Mouse (Mus musculus): ENCODE results near the gene Trp53tg5. TPM values are rescaled to one million over a fixed set of nuclear protein-coding genes. Genes with fewer than 3 reads are reported as not detected.

Trp53tg5 gene
- polyA plus RNA-seq, 1 experiment, result not detected

GRCm38 (mm10) chr2:164449341-164450042 lies 24.0 kb downstream of the Trp53tg5 start:
- no peak for DNase-seq (ENCODE audit: low spot score)

GRCm38 (mm10) chr2:164448921-164449320 lies 24.6 kb downstream of the Trp53tg5 start:
- no peak for DNase-seq (ENCODE audit: low spot score)

GRCm38 (mm10) chr2:164448140-164448539 lies 25.4 kb downstream of the Trp53tg5 start:
- no peak for DNase-seq (ENCODE audit: low spot score)

- no peak for DNase-seq (ENCODE audit: low spot score)
Measured at GRCm38 (mm10) chr2:164446086-164446469, 27.4 kb downstream of the Trp53tg5 start.

GRCm38 (mm10) chr2:164445399-164446085 lies 28.0 kb downstream of the Trp53tg5 start:
- DNase-seq (ENCODE audit: low spot score), result no peak

- no peak for DNase-seq (ENCODE audit: low spot score)
Measured at GRCm38 (mm10) chr2:164444701-164445100, 28.8 kb downstream of the Trp53tg5 start.

- DNase-seq (ENCODE audit: low spot score), result no peak
Measured at GRCm38 (mm10) chr2:164443460-164444000, 30.0 kb downstream of the Trp53tg5 start, which contains the start of gene Sdc4. Gene Sdc4, minus strand, starts transcription at chr2:164443887.

GRCm38 (mm10) chr2:164443051-164443437 lies 30.5 kb downstream of the Trp53tg5 start:
- DNase-seq (ENCODE audit: low spot score), result peak; percentile 98

GRCm38 (mm10) chr2:164442315-164443050 lies 31.0 kb downstream of the Trp53tg5 start:
- peak; percentile 68 for DNase-seq (ENCODE audit: low spot score)

- DNase-seq (ENCODE audit: low spot score), result no peak
Measured at GRCm38 (mm10) chr2:164441731-164442130, 31.8 kb downstream of the Trp53tg5 start.

GRCm38 (mm10) chr2:164441155-164441554 lies 32.4 kb downstream of the Trp53tg5 start:
- DNase-seq (ENCODE audit: low spot score), result no peak

- no peak for DNase-seq (ENCODE audit: low spot score)
Measured at GRCm38 (mm10) chr2:164440314-164440713, 33.2 kb downstream of the Trp53tg5 start.

- DNase-seq (ENCODE audit: low spot score), result no peak
Measured at GRCm38 (mm10) chr2:164439001-164439421, 34.5 kb downstream of the Trp53tg5 start.

GRCm38 (mm10) chr2:164438257-164438656 lies 35.3 kb downstream of the Trp53tg5 start:
- DNase-seq (ENCODE audit: low spot score), result no peak

- DNase-seq (ENCODE audit: low spot score), result no peak
Measured at GRCm38 (mm10) chr2:164437710-164438109, 35.8 kb downstream of the Trp53tg5 start.

- DNase-seq (ENCODE audit: low spot score), result no peak
Measured at GRCm38 (mm10) chr2:164436961-164437360, 36.6 kb downstream of the Trp53tg5 start.

- no peak for DNase-seq (ENCODE audit: low spot score)
Measured at GRCm38 (mm10) chr2:164436215-164436913, 37.2 kb downstream of the Trp53tg5 start.

- no peak for DNase-seq (ENCODE audit: low spot score)
Measured at GRCm38 (mm10) chr2:164435216-164436090, 38.1 kb downstream of the Trp53tg5 start.

- DNase-seq (ENCODE audit: low spot score), result no peak
Measured at GRCm38 (mm10) chr2:164434681-164435080, 38.8 kb downstream of the Trp53tg5 start.

GRCm38 (mm10) chr2:164433278-164433895 lies 40.1 kb downstream of the Trp53tg5 start:
- DNase-seq (ENCODE audit: low spot score), result no peak

All from urinary bladder, adult 2 months (tissue).